Mouse (Mus musculus) lung, postnatal 0 days (tissue): ENCODE measurements around the gene Klhl28. TPM values are rescaled to one million over a fixed set of nuclear protein-coding genes. Genes with fewer than 3 reads are reported as not detected.
A peak's percentile ranks its signal among the peaks of the same experiment; 100 is the strongest.

Experiments used
- ATAC-seq: fragments of 200-750 bp; cut with Nextera tagmentation; 2 replicates; pipeline ENCODE4 v1.8.0; 2017; ENCODE audit warnings: moderate library complexity
- DNase-seq: peaks from one replicate; pipeline ENCODE4 v3.0.0-alpha.2; 2016; ENCODE audit warnings: low spot score
- H3K27ac ChIP-seq: fragments of 300-500 bp; sonication (generic); 2 replicates; pipeline ENCODE4 v1.5.1; 2014; ENCODE audit warnings: antibody characterized with exemption, mild to moderate bottlenecking, low read length, mixed read lengths
- H3K27me3 ChIP-seq: fragments of 300-500 bp; sonication (generic); replicated peaks from 2 replicates; pipeline ENCODE4 v1.6.1; 2014; ENCODE audit warnings: low read length, mixed read lengths; ENCODE audit not compliant: insufficient read depth
- H3K36me3 ChIP-seq: fragments of 300-500 bp; sonication (generic); 2 replicates; pipeline ENCODE4 v1.6.1; 2014; ENCODE audit warnings: low read length, mixed read lengths; ENCODE audit not compliant: insufficient read depth
- H3K4me1 ChIP-seq: fragments of 300-500 bp; sonication (generic); 2 replicates; pipeline ENCODE4 v1.6.1; 2014; ENCODE audit warnings: antibody characterized with exemption, low read depth, low read length, mixed read lengths; ENCODE audit not compliant: insufficient read depth
- H3K4me2 ChIP-seq: fragments of 300-500 bp; sonication (generic); replicated peaks from 2 replicates; pipeline ENCODE4 v1.6.1; 2014; ENCODE audit warnings: low read depth, mild to moderate bottlenecking, low read length, moderate library complexity, mixed read lengths
- H3K4me3 ChIP-seq: fragments of 300-500 bp; sonication (generic); 2 replicates; pipeline ENCODE4 v1.5.1; 2014; ENCODE audit warnings: low read depth, low read length
- H3K9ac ChIP-seq: fragments of 300-500 bp; sonication (generic); replicated peaks from 2 replicates; pipeline ENCODE4 v1.6.1; 2014; ENCODE audit warnings: low read depth, mild to moderate bottlenecking
- H3K9me3 ChIP-seq: fragments of 300-500 bp; sonication (generic); 2 replicates; pipeline ENCODE4 v1.6.1; 2016; ENCODE audit warnings: low read length, mixed read lengths
- CTCF ChIP-seq: IDR thresholded peaks from 2 replicates; pipeline ENCODE4 v1.5.1; 2016; ENCODE audit warnings: antibody characterized with exemption, mild to moderate bottlenecking
- EP300 ChIP-seq: IDR thresholded peaks from 2 replicates; pipeline ENCODE4 v1.6.1; 2016; ENCODE audit warnings: antibody characterized with exemption, mild to moderate bottlenecking, control low read depth
- WGBS: fragments of 180-500 bp; shearing (Covaris S2); extraction: QIAGEN DNeasy Blood & Tissue Kit; methylation state at CpG from one replicate; pipeline ENCODE4 v1.1.7; 2014; 5-methylcytosine and 5-hydroxymethylcytosine counted together
- polyA plus RNA-seq: library from polyadenylated mRNA; unstranded; fragments of >200 nt; fragmentation: Nextera tagmentation; extraction: Ambion mirVana; gene quantifications from 2 replicates; pipeline ENCODE4 v1.2.1, GENCODE M21; 2015

The Klhl28 gene
- 14.0 and 14.1 TPM in 2 replicates for polyA plus RNA-seq

GRCm38 (mm10) chr12:64965124-64966026 is at the start of gene Klhl28, which contains the start of gene Togaram1:
TSS of gene Klhl28 (minus strand) at chr12:64965534.
TSS of gene Togaram1 (plus strand) at chr12:64965804.
- no peaks in the 10 kb centered on the region for H3K36me3 ChIP-seq
- ATAC-seq (peak; percentile 99), DNase-seq (peak; percentile 100)
- no peaks in the 10 kb centered on the region for H3K9me3 ChIP-seq
- H3K4me3 ChIP-seq = peak within 1 kb of the TSS; percentile 99
- H3K4me1 ChIP-seq = peaks cover 10% of the 10 kb centered on the region
- H3K27ac ChIP-seq = peak within 1 kb of the TSS; percentile 97
- peak within 1 kb of the TSS; percentile 97 for H3K9ac ChIP-seq
- no peak for TF ChIP-seq CTCF
- TF ChIP-seq EP300 = no peak
- under 1% methylated on average over 44 of the region's 45 CpGs for WGBS
- H3K27me3 ChIP-seq = no peaks in the 10 kb centered on the region
- peak within 1 kb of the TSS; percentile 82 for H3K4me2 ChIP-seq

- Histone ChIP-seq H3K27me3 (no peaks in the 10 kb centered on the region), H3K4me2 (no peak overlapping the region), H3K9me3 (no peaks in the 10 kb centered on the region), H3K9ac (no peak overlapping the region), H3K27ac (no peak overlapping the region), H3K4me1 (no peaks in the 10 kb centered on the region), H3K36me3 (peaks cover 18% of the 10 kb centered on the region; the same call in 1 of the 2 replicates), H3K4me3 (no peak overlapping the region)
- ATAC-seq (no peak), DNase-seq (no peak)
- TF ChIP-seq EP300 (no peak), CTCF (no peak)
- 93% methylated on average over 3 of the region's 3 CpGs for WGBS
These were observed 42.4 kb upstream of the Klhl28 start for GRCm38 (mm10) chr12:65007725-65008124.

- H3K9ac ChIP-seq = no peak overlapping the region
- no peak overlapping the region for H3K27ac ChIP-seq
- H3K4me1 ChIP-seq = no peaks in the 10 kb centered on the region
- no peak overlapping the region for H3K4me3 ChIP-seq
- TF ChIP-seq CTCF = no peak
- TF ChIP-seq EP300 = no peak
- H3K9me3 ChIP-seq = no peaks in the 10 kb centered on the region
- no peaks in the 10 kb centered on the region for H3K27me3 ChIP-seq
- no peak for ATAC-seq
- 0 out of 2 replicates have a peak, but pooled peaks cover 7% of the 10 kb centered on the region for H3K36me3 ChIP-seq
- no peak overlapping the region for H3K4me2 ChIP-seq
- WGBS = 76% methylated on average over 1 of the region's 1 CpGs
- no peak for DNase-seq
These were observed 12.2 kb upstream of the Klhl28 start for GRCm38 (mm10) chr12:64977518-64977917.

GRCm38 (mm10) chr12:64976191-64976590 is 10.9 kb upstream of the Klhl28 start:
- DNase-seq = no peak
- Histone ChIP-seq H3K27ac (no peak overlapping the region), H3K36me3 (0 out of 2 replicates have a peak, but pooled peaks cover 4% of the 10 kb centered on the region), H3K27me3 (no peaks in the 10 kb centered on the region), H3K4me3 (no peak overlapping the region), H3K9ac (no peak overlapping the region), H3K9me3 (no peaks in the 10 kb centered on the region), H3K4me2 (no peak overlapping the region), H3K4me1 (no peaks in the 10 kb centered on the region)
- no peak for ATAC-seq
- 38% methylated on average over 1 of the region's 1 CpGs for WGBS
- no peak for TF ChIP-seq CTCF
- no peak for TF ChIP-seq EP300

GRCm38 (mm10) chr12:64975558-64975957 is 10.2 kb upstream of the Klhl28 start:
- DNase-seq (peak; percentile 24), ATAC-seq (no peak)
- no peak overlapping the region for H3K4me3 ChIP-seq
- H3K27me3 ChIP-seq = no peaks in the 10 kb centered on the region
- H3K4me1 ChIP-seq = no peaks in the 10 kb centered on the region
- 48% methylated on average over 6 of the region's 6 CpGs for WGBS
- no peak overlapping the region for H3K4me2 ChIP-seq
- H3K36me3 ChIP-seq = 0 out of 2 replicates have a peak, but pooled peaks cover 4% of the 10 kb centered on the region
- no peaks in the 10 kb centered on the region for H3K9me3 ChIP-seq
- TF ChIP-seq CTCF = no peak
- no peak for TF ChIP-seq EP300
- H3K27ac ChIP-seq = no peak overlapping the region
- H3K9ac ChIP-seq = no peak overlapping the region

GRCm38 (mm10) chr12:64972063-64972462 is 6.7 kb upstream of the Klhl28 start:
- Histone ChIP-seq H3K27ac (no peak overlapping the region), H3K9ac (no peak overlapping the region), H3K4me1 (peaks cover 8% of the 10 kb centered on the region), H3K27me3 (no peaks in the 10 kb centered on the region), H3K4me3 (no peak overlapping the region), H3K4me2 (no peak overlapping the region), H3K36me3 (no peaks in the 10 kb centered on the region), H3K9me3 (no peaks in the 10 kb centered on the region)
- TF ChIP-seq CTCF (no peak), EP300 (no peak)
- WGBS = 68% methylated on average over 6 of the region's 6 CpGs
- no peak for DNase-seq
- no peak for ATAC-seq
